Mouse (Mus musculus) forebrain, embryonic 11.5 days (tissue): ENCODE measurements around the gene Agtrap. TPM values are rescaled to one million over a fixed set of nuclear protein-coding genes. Genes with fewer than 3 reads are reported as not detected.

ENCODE experiments used
- ATAC-seq: fragments of 200-750 bp; cut with Nextera tagmentation; replicated peaks from 2 replicates; pipeline ENCODE4 v1.8.0; 2017; ENCODE audit warnings: moderate TSS enrichment; ENCODE audit not compliant: low FRiP score
- DNase-seq: peaks from one replicate; pipeline ENCODE4 v3.0.0-alpha.2; 2017; ENCODE audit warnings: low spot score
- H3K27ac ChIP-seq: fragments of 300-500 bp; sonication (generic); 2 replicates; pipeline ENCODE4 v1.5.1; 2014; ENCODE audit warnings: low read depth, low read length
- H3K27me3 ChIP-seq: fragments of 300-500 bp; sonication (generic); 2 replicates; pipeline ENCODE4 v1.6.1; 2014; ENCODE audit warnings: mild to moderate bottlenecking, low read length, mixed read lengths; ENCODE audit not compliant: control insufficient read depth, insufficient read depth
- H3K36me3 ChIP-seq: fragments of 300-500 bp; sonication (generic); 2 replicates; pipeline ENCODE4 v1.6.1; 2014; ENCODE audit warnings: mild to moderate bottlenecking, low read length, moderate library complexity, mixed read lengths; ENCODE audit not compliant: control insufficient read depth, insufficient read depth
- H3K4me1 ChIP-seq: fragments of 300-500 bp; sonication (generic); replicated peaks from 2 replicates; pipeline ENCODE4 v1.6.1; 2014; ENCODE audit warnings: low read length, mixed read lengths; ENCODE audit not compliant: control insufficient read depth, insufficient read depth
- H3K4me2 ChIP-seq: fragments of 300-500 bp; sonication (generic); 2 replicates; pipeline ENCODE4 v1.6.1; 2014; ENCODE audit warnings: low read depth, mild to moderate bottlenecking, low read length, moderate library complexity, mixed read lengths; ENCODE audit not compliant: severe bottlenecking
- H3K4me3 ChIP-seq: fragments of 300-500 bp; sonication (generic); 2 replicates; pipeline ENCODE4 v1.5.1; 2014; ENCODE audit warnings: low read depth, low read length
- H3K9ac ChIP-seq: fragments of 300-500 bp; sonication (generic); 2 replicates; pipeline ENCODE4 v1.6.1; 2014; ENCODE audit warnings: low read length
- H3K9me3 ChIP-seq: fragments of 300-500 bp; sonication (generic); 2 replicates; pipeline ENCODE4 v1.6.1; 2016; ENCODE audit warnings: low read length, mixed read lengths; ENCODE audit not compliant: control insufficient read depth
- WGBS: fragments of 180-500 bp; shearing (Covaris S2); extraction: QIAGEN DNeasy Blood & Tissue Kit; methylation state at CpG from one replicate; pipeline ENCODE4 v1.1.7; 2014; 5-methylcytosine and 5-hydroxymethylcytosine counted together
- polyA plus RNA-seq: library from polyadenylated mRNA; unstranded; fragments of >200 nt; fragmentation: Nextera tagmentation; extraction: Ambion mirVana; gene quantifications from 2 replicates; pipeline ENCODE4 v1.2.1, GENCODE M21; 2014

Gene Agtrap
- polyA plus RNA-seq, 1 experiment from 2014 or later = 15.0 TPM

GRCm38 (mm10) chr4:148114758-148115391 is 27.0 kb upstream of the Agtrap start:
- no peaks in the 10 kb centered on the region; the same call in 1 of the 2 replicates for H3K9me3 ChIP-seq
- peak overlapping the region; percentile 22; the same call in 1 of the 2 replicates for H3K4me2 ChIP-seq
- no peaks in the 10 kb centered on the region for H3K36me3 ChIP-seq
- peaks cover 2% of the 10 kb centered on the region; the same call in 1 of the 2 replicates for H3K4me1 ChIP-seq
- DNase-seq (peak; percentile 95), ATAC-seq (peak; percentile 77)
- 3% methylated on average over 15 of the region's 15 CpGs for WGBS
- H3K9ac ChIP-seq = peak overlapping the region; percentile 39
- H3K27ac ChIP-seq = no peak overlapping the region
- H3K27me3 ChIP-seq = peaks cover 3% of the 10 kb centered on the region; the same call in 1 of the 2 replicates
- no peak overlapping the region for H3K4me3 ChIP-seq

- no peak overlapping the region for H3K4me2 ChIP-seq
- 87% methylated on average over 12 of the region's 12 CpGs for WGBS
- peaks cover 2% of the 10 kb centered on the region; the same call in 1 of the 2 replicates for H3K4me1 ChIP-seq
- DNase-seq = no peak
- H3K4me3 ChIP-seq = no peak overlapping the region
- H3K9me3 ChIP-seq = no peaks in the 10 kb centered on the region; the same call in 1 of the 2 replicates
- H3K9ac ChIP-seq = no peak overlapping the region
- ATAC-seq = no peak
- H3K36me3 ChIP-seq = no peaks in the 10 kb centered on the region
- peaks cover 3% of the 10 kb centered on the region; the same call in 1 of the 2 replicates for H3K27me3 ChIP-seq
- no peak overlapping the region for H3K27ac ChIP-seq
Measured at GRCm38 (mm10) chr4:148112519-148112918, 24.7 kb upstream of the Agtrap start.

- H3K36me3 ChIP-seq = no peaks in the 10 kb centered on the region
- WGBS = 89% methylated on average over 5 of the region's 5 CpGs
- H3K4me2 ChIP-seq = no peak overlapping the region
- no peaks in the 10 kb centered on the region for H3K9me3 ChIP-seq
- no peak overlapping the region for H3K9ac ChIP-seq
- no peaks in the 10 kb centered on the region for H3K4me1 ChIP-seq
- H3K4me3 ChIP-seq = no peak overlapping the region
- no peak for DNase-seq
- no peak overlapping the region for H3K27ac ChIP-seq
- ATAC-seq = no peak
- no peaks in the 10 kb centered on the region for H3K27me3 ChIP-seq
Measured at GRCm38 (mm10) chr4:148109215-148109614, 21.4 kb upstream of the Agtrap start.

GRCm38 (mm10) chr4:148108565-148109100 is 20.8 kb upstream of the Agtrap start:
- no peaks in the 10 kb centered on the region for H3K27me3 ChIP-seq
- H3K27ac ChIP-seq = no peak overlapping the region
- WGBS = 75% methylated on average over 7 of the region's 7 CpGs
- no peak overlapping the region for H3K4me2 ChIP-seq
- H3K4me3 ChIP-seq = no peak overlapping the region
- H3K4me1 ChIP-seq = no peaks in the 10 kb centered on the region
- DNase-seq = no peak
- H3K9me3 ChIP-seq = no peaks in the 10 kb centered on the region
- no peak for ATAC-seq
- no peak overlapping the region for H3K9ac ChIP-seq
- H3K36me3 ChIP-seq = no peaks in the 10 kb centered on the region

- Histone ChIP-seq H3K4me1 (no peaks in the 10 kb centered on the region), H3K4me3 (no peak overlapping the region), H3K36me3 (no peaks in the 10 kb centered on the region), H3K9ac (no peak overlapping the region), H3K9me3 (no peaks in the 10 kb centered on the region), H3K27ac (no peak overlapping the region), H3K27me3 (no peaks in the 10 kb centered on the region), H3K4me2 (no peak overlapping the region)
- WGBS = 81% methylated on average over 22 of the region's 22 CpGs
- ATAC-seq = no peak
- DNase-seq = no peak
Measured at GRCm38 (mm10) chr4:148107621-148108291, 19.9 kb upstream of the Agtrap start.

GRCm38 (mm10) chr4:148104146-148104545 is 16.3 kb upstream of the Agtrap start:
- Histone ChIP-seq H3K36me3 (no peaks in the 10 kb centered on the region), H3K4me3 (no peak overlapping the region), H3K27me3 (no peaks in the 10 kb centered on the region), H3K4me2 (no peak overlapping the region), H3K9ac (no peak overlapping the region), H3K27ac (no peak overlapping the region), H3K9me3 (no peaks in the 10 kb centered on the region), H3K4me1 (peaks cover 7% of the 10 kb centered on the region; the same call in 1 of the 2 replicates)
- 88% methylated on average over 3 of the region's 3 CpGs for WGBS
- DNase-seq (no peak), ATAC-seq (no peak)

- WGBS = 16% methylated on average over 29 of the region's 29 CpGs
- Histone ChIP-seq H3K4me1 (peaks cover 7% of the 10 kb centered on the region; the same call in 1 of the 2 replicates), H3K4me2 (peak overlapping the region; percentile 55), H3K27ac (peak overlapping the region; percentile 12; the same call in 1 of the 2 replicates), H3K4me3 (peak overlapping the region; percentile 14; the same call in 1 of the 2 replicates), H3K27me3 (no peaks in the 10 kb centered on the region), H3K9ac (peak overlapping the region; percentile 61), H3K36me3 (no peaks in the 10 kb centered on the region), H3K9me3 (no peaks in the 10 kb centered on the region)
- DNase-seq = peak; percentile 87
- ATAC-seq = peak; percentile 93
Measured at GRCm38 (mm10) chr4:148101801-148102527, 14.1 kb upstream of the Agtrap start.

GRCm38 (mm10) chr4:148098666-148099065 is 10.8 kb upstream of the Agtrap start:
- DNase-seq (no peak), ATAC-seq (no peak)
- Histone ChIP-seq H3K9ac (no peak overlapping the region), H3K27ac (no peak overlapping the region), H3K4me1 (peaks cover 7% of the 10 kb centered on the region; the same call in 1 of the 2 replicates), H3K36me3 (no peaks in the 10 kb centered on the region), H3K4me3 (no peak overlapping the region), H3K4me2 (no peak overlapping the region), H3K9me3 (no peaks in the 10 kb centered on the region), H3K27me3 (no peaks in the 10 kb centered on the region)
- whole genome bisulfite sequencing = 94% methylated on average over 3 of the region's 3 CpGs
